Mouse (Mus musculus): ENCODE measurements around the gene Nlrp3. TPM values are rescaled to one million over a fixed set of nuclear protein-coding genes. Genes with fewer than 3 reads are reported as not detected.

Nlrp3 gene
- 1 to 10 TPM in 1 of 2 experiments, under 1 TPM in 1; 0.59 to 1.1 TPM for total RNA-seq (2021)
- long read RNA-seq, experiment 1, full-length matches to known transcripts, result 1 of 2 reads
- long read RNA-seq, experiment 1, partial matches to known transcripts, result 0 of 2 reads
- long read RNA-seq, experiment 1, other reads (novel, unspliced or antisense), result 1 of 2 reads
- long read RNA-seq, experiment 2, result 0 reads

DNA sequence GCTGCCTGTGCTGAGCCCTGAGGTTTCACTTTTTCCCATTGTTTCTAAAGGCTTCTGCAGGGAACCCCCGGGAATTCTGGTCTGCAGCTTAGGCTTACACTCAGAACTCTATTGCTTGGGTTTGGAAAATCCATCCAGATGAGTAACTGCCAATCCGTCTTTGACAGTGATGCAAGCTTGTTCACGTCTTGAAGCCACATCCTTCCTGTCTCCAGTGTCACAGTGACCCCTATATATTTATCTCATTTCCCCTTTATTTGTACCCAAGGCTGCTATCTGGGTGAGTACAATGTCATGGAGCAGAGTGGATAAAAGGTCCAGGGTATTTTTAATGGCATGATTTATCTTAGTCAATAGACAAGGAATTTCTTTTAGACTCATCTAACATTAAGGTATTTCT is at the start of gene Nlrp3:
TSS of gene Nlrp3 (plus strand) at position 245 of the 400 bp plus-strand sequence.
- TF ChIP-seq CTCF (conservative IDR thresholded peaks at IDR 0.05), result no peak
- Histone ChIP-seq H3K27ac (peak within 1 kb of the TSS; percentile 28; the same call in 1 of the 2 replicates), H3K4me3 (no peak within 1 kb of the TSS; the same call in 1 of the 2 replicates)
- DNase-seq (ENCODE audit: low spot score in 2 of 2), result no peak

DNA sequence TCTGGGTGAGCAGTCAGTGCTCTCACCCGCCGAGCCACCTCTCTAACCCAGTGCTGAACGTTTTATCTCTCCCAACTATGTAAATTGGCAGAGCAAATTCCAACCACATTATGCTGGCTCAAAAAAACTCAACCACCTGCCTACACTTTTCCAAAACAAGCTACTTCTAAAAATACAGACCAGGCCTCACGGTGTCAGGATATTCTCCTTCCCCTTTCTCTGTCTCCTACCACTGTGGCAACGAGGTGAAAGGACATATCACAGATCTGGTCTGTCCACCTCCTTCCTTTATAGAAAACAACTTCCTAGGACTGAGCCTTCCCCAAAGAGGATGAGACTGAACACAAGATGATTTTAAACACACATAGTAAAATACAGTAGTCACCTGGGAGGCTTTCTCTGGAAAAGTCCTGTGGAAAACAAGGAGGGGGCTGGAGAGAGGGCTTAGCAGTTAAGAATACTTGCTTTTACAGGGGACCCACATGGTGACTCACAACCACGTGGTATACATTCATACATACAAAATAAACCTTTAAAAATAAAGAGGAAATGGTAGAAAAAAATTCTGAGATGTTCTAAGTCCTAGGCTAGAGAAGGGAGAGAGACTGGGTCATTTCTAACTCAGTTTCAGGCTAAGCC is 44.6 kb upstream of the Nlrp3 start:
- TF ChIP-seq CTCF (conservative IDR thresholded peaks at IDR 0.05), result no peak
- Histone ChIP-seq H3K27ac (no peak overlapping the region), H3K4me3 (no peak overlapping the region)
- DNase-seq (ENCODE audit: low spot score in 2 of 2), result no peak

DNA sequence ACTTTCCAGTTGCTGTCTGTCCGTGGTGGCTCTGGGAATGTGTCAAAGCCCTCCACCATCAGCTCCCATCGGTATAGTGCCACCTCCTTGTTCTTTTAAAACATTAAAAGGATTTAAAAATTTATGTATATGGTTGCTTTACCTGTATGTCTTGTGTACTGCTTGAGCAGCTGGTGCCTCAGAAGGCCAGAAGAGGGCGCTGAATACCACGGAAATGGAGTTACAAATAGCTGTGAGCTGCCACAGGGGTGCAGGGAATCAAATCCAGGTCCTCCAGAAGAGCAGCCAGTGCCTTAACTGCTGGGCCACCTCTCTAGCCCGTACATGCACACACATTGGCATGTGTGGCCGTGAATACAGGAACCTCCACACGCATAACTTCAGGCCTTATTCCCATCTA is 43.6 kb upstream of the Nlrp3 start:
- no peak for DNase-seq (ENCODE audit: low spot score in 2 of 2)
- peak; percentile 38 for TF ChIP-seq CTCF (conservative IDR thresholded peaks at IDR 0.05)
- no peak overlapping the region for H3K27ac ChIP-seq
- H3K4me3 ChIP-seq, result no peak overlapping the region

DNA sequence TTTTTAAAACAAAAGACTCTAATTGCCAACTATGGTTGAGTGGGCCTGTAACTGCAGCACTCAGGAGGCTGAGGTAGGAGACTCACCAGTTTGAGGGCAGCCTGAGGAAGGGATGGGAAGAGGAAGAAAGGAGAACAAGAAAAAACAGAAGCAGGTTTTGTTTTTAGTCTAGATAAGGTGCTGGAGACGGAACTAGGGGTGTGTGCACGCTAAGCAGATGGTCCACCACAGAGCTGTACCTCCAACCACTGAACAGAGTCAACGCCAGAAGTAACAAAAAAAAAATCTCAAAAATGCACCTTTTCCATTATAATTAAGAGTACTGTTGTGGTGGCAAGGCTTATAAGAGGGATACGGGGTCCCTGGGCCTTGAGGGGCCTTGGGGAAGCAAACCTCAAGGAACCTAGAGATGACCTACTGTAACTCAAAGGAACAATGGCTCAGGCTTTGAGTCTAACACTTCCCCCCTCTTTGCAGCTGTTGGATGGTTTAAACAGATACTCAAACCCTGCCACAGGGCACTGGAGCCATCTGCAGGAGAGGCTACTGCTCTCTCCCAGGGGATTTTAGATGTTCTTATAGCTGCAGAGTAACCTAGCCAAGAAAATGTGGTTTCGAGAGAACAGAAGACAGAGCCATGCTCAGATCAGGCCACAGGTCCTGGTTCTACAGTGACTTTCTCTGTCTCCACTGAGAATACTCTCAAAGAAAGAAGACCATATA is 39.2 kb upstream of the Nlrp3 start:
- no peak overlapping the region for H3K27ac ChIP-seq
- H3K4me3 ChIP-seq, result no peak overlapping the region
- TF ChIP-seq CTCF (conservative IDR thresholded peaks at IDR 0.05), result no peak
- no peak for DNase-seq (ENCODE audit: low spot score in 2 of 2)

DNA sequence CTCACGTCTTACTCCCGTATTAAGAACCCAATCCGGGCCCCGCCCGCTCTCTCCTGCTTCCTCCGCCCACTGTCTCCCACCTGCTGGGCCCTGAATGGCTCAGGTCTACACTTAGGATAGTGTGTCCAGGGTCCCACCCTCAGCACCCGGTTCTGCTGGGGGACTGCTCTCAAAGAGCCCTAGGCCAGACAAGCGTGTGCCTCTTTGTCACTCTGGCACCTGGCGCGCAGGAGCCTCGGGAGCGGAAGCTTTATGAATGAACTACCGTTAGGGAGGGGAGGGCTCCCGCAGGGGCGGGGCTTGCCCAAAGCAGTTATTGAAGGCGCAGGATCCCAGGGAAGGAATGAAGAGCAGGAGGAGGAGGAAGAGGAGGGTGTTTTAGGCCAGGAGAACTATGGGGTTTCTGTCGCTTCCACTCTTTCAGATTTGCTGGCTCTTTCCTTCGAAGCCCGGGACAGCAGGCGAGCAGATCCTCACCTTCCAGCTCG is 36.0 kb upstream of the Nlrp3 start:
- TF ChIP-seq CTCF (conservative IDR thresholded peaks at IDR 0.05), result no peak
- Histone ChIP-seq H3K4me3 (peak overlapping the region; percentile 89), H3K27ac (peak overlapping the region; percentile 92)
- peak; percentile 56 to 63 for DNase-seq (ENCODE audit: low spot score in 2 of 2)

DNA sequence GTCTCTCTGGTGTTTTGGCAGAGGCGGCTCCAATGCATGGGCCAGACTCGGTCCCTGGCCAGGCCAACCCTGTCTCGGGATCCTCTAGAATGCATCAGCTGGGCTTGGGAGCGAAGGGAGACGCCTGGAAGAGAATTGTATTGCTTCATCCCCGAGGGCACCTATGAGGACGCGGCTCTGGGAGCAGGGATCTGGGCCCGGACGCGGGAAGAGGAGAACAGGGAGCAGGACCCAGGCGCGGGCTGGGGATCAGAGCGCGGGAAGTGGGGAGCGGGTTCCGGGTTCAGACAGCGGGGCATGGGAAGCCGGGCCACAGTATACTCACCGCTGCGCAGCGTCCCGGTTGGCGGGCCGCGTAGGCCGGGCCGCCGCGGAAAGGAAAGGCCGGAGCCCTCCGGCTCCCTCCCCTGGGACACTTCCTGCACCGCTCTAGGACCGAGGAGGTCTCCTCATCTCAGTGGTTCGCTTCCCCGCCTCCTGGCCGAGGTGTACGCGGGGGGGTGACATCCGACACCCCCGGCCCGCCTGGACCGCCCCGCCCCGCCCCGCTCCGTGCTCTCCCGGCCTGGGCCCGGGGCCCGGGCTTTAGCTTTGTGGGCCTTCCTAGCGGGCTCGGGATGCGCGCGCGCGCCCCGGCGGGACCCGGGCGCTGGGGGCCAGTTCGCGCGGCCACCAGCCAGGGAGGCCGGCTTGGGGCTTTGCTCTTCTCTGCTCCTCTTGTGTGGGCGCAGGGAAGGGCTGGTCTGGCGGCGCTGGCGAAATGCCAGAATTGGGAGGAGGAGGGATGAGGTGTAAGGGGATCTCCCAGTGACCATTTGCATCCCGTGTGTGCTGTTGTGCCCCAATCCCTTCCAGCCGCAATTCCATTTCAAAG is 35.3 kb upstream of the Nlrp3 start:
- Histone ChIP-seq H3K27ac (peak overlapping the region; percentile 92), H3K4me3 (peak overlapping the region; percentile 89)
- no peak for TF ChIP-seq CTCF (conservative IDR thresholded peaks at IDR 0.05)
- DNase-seq (ENCODE audit: low spot score in 2 of 2), result peak; percentile 65 to 74

DNA sequence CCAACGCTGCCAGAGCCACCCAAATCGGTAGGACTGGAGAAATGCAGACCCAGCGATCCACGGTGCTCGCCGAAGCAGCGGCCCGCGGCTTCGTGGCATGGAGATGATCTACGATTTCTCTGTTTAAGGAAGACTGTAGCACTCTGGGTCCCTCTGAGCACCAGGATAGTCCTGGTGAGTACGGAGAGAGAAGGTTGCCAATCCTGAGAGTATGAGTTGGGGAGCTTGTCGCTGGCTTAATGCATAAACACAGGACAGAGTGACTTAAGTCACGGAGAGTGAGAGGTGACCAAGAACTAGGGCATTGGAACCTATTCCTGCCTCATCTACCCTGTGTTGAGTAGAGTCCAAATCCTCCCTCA is 34.7 kb upstream of the Nlrp3 start:
- Histone ChIP-seq H3K4me3 (peak overlapping the region; percentile 89), H3K27ac (peak overlapping the region; percentile 92)
- TF ChIP-seq CTCF (conservative IDR thresholded peaks at IDR 0.05), result no peak
- no peak for DNase-seq (ENCODE audit: low spot score in 2 of 2)

DNA sequence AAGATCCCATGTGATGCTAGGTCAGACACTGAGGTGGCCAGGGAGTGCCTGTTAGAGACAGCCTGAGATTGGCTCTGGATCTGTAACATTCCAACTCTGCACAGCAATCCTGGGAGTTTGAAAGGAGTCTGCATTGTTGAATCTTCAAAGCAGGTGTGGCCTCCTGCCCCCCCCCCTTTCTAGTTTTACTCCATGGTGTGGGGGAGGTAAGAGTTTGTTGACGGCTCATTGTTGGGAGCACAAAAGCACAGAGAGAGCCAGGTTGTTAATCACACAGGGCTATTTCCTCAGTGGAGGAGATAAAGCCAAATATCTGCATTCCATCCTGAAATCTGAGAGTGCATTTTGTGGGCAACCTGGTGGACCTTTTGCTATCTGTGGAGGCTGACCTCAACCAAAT is 29.8 kb upstream of the Nlrp3 start:
- no peak overlapping the region for H3K27ac ChIP-seq
- no peak for TF ChIP-seq CTCF (conservative IDR thresholded peaks at IDR 0.05)
- DNase-seq (ENCODE audit: low spot score in 2 of 2), result no peak
- no peak overlapping the region for H3K4me3 ChIP-seq

DNA sequence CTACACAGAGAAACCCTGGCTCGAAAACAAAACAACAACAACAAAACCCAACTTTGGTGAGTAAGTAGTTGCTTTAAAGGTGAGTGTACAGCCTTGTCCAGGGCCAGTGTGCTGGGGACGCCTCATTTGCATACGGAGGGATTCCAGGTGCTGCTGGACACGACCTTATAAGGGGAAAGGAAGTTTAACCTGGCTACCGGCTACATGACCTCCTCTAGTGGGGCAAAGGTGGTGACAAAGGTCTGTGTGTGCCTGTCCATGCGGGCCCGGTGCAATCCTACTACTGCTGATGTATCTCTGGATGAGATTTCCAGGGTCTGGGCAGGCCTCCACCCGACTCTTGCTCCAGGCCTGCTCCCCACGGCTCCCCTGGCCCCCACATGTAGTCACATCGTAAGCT is 28.6 kb upstream of the Nlrp3 start:
- DNase-seq (ENCODE audit: low spot score in 2 of 2), result no peak
- TF ChIP-seq CTCF (conservative IDR thresholded peaks at IDR 0.05), result no peak

DNA sequence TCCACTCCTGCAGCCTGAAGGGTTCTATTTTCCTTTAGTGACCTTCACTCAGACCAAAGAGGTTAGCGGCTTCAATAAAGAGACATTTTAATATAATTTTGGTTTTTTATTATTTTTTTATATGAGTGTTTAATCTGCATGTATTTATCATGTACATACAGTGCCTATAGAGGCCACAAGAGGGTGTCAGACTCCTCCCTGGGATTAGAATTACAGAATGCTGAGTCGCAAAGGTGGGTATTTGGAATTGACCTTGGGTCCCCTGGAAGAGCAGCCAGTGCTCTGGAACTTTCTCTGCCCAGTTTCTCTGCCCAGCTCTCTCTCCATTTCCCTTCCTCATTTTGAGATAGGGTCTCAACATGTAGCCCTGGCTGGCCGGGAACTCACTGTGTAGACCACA is 27.8 kb upstream of the Nlrp3 start:
- DNase-seq (ENCODE audit: low spot score in 2 of 2), result no peak
- TF ChIP-seq CTCF (conservative IDR thresholded peaks at IDR 0.05), result peak; percentile 66
- Histone ChIP-seq H3K4me3 (no peak overlapping the region), H3K27ac (no peak overlapping the region)

More for the DNA sequence above, 28.6 kb upstream of the Nlrp3 start:
- no peak overlapping the region for H3K27ac ChIP-seq
- no peak overlapping the region for H3K4me3 ChIP-seq

DNA sequence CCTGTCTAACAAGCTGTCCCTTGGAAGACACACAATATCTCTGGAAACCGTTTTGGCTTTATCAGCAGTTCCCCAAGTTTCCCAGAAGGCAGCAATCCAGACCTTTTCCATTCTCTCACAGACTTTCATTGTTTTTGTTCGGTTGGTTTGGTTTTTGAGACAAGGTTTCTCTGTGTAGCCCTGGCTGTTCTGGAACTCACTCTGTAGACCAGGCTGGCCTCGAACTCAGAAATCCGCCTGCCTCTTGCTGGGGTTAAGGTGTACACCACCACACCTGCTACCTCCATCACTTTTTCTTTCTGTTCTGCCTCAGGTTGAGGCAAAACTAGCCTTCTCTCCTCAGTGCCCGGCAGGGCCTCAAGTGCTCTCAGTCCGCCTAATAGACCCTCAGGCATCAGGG is 27.0 kb upstream of the Nlrp3 start:
- no peak for TF ChIP-seq CTCF (conservative IDR thresholded peaks at IDR 0.05)
- Histone ChIP-seq H3K27ac (no peak overlapping the region), H3K4me3 (no peak overlapping the region)
- no peak for DNase-seq (ENCODE audit: low spot score in 2 of 2)

DNA sequence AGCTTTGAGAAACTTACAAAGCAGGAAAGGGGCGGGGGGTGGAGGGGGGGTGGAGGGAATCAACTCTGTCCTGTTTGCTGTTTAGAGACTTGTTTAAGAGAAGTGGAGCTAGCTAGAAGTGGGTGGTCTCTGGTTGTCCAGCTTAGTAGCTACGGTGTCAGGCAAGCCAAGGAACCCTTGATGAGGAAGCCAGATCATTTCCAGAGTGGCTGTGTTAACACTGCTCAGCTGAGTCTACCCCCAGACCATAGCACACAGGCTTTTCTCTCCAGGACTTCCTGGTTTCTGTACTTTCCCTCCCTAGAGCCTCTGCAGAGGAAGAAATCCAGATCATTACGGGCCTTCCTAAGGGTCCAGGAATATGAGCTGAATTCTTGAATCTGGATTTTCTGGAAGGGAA is 26.6 kb upstream of the Nlrp3 start:
- Histone ChIP-seq H3K4me3 (no peak overlapping the region), H3K27ac (no peak overlapping the region)
- no peak for TF ChIP-seq CTCF (conservative IDR thresholded peaks at IDR 0.05)
- no peak for DNase-seq (ENCODE audit: low spot score in 2 of 2)

DNA sequence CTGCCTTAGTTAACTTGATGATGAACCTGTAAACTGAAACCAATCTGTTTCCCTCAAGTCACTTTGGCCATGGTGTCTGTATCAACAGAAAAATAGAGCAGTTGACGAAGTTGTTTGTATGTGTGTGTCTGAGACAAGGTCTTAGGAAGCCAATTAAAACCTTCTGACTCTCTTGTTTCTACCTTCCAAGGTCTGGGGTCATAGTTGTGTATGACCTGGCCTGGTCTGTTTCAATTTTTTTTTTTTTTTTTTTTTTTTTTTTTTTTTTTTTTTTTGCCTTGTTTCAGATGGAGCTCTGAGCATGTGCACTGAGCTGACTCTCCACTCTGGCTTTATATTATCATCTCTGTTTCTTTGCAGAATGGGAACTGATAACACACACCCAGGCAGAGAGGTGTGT is 23.9 kb upstream of the Nlrp3 start:
- no peak for TF ChIP-seq CTCF (conservative IDR thresholded peaks at IDR 0.05)
- H3K4me3 ChIP-seq, result no peak overlapping the region
- H3K27ac ChIP-seq, result no peak overlapping the region
- DNase-seq (ENCODE audit: low spot score in 2 of 2), result no peak

All from layer of hippocampus, adult 2 months (tissue).